Mouse (Mus musculus) kidney, postnatal 0 days (tissue): ENCODE measurements at regions not wholly inside any gene's neighbourhood (a gene's known extent, or its start where the extent isn't known, plus 50 kb on each side); places are given as distances from the start of the nearest gene placed in this dataset.
A peak's percentile ranks its signal among the peaks of the same experiment; 100 is the strongest.

ENCODE experiments used
- ATAC-seq: fragments of 200-750 bp; cut with Nextera tagmentation; replicated peaks from 2 replicates; pipeline ENCODE4 v1.8.0; 2017; ENCODE audit warnings: low read depth, moderate number of reproducible peaks, moderate TSS enrichment, moderate library complexity; ENCODE audit not compliant: low FRiP score
- DNase-seq: peaks from one replicate; pipeline ENCODE4 v3.0.0-alpha.2; 2016; ENCODE audit warnings: low spot score
- H3K27ac ChIP-seq: fragments of 300-500 bp; sonication (generic); 2 replicates; pipeline ENCODE4 v1.5.1; 2014; ENCODE audit warnings: mild to moderate bottlenecking
- H3K27me3 ChIP-seq: fragments of 300-500 bp; sonication (generic); 2 replicates; pipeline ENCODE4 v1.6.1; 2014; ENCODE audit warnings: low read length, mixed read lengths; ENCODE audit not compliant: insufficient read depth
- H3K36me3 ChIP-seq: fragments of 300-500 bp; sonication (generic); 2 replicates; pipeline ENCODE4 v1.6.1; 2014; ENCODE audit warnings: low read length, mixed read lengths; ENCODE audit not compliant: insufficient read depth
- H3K4me1 ChIP-seq: fragments of 300-500 bp; sonication (generic); replicated peaks from 2 replicates; pipeline ENCODE4 v1.6.1; 2014; ENCODE audit warnings: antibody characterized with exemption, low read length, mixed read lengths; ENCODE audit not compliant: insufficient read depth
- H3K4me2 ChIP-seq: fragments of 300-500 bp; sonication (generic); 2 replicates; pipeline ENCODE4 v1.6.1; 2014; ENCODE audit warnings: mild to moderate bottlenecking, low read length, moderate library complexity, mixed read lengths
- H3K4me3 ChIP-seq: fragments of 300-500 bp; sonication (generic); replicated peaks from 2 replicates; pipeline ENCODE4 v1.5.1; 2014; ENCODE audit warnings: low read depth, low read length
- H3K9ac ChIP-seq: fragments of 300-500 bp; sonication (generic); 2 replicates; pipeline ENCODE4 v1.6.1; 2014; ENCODE audit warnings: low read depth, low read length
- H3K9me3 ChIP-seq: fragments of 300-500 bp; sonication (generic); replicated peaks from 2 replicates; pipeline ENCODE4 v1.6.1; 2016; ENCODE audit warnings: low read length, inconsistent platforms, mixed read lengths
- CTCF ChIP-seq: IDR thresholded peaks from 2 replicates; pipeline ENCODE4 v1.5.1; 2016; ENCODE audit warnings: antibody characterized with exemption, low read depth, mild to moderate bottlenecking, moderate library complexity
- WGBS: fragments of 180-500 bp; shearing (Covaris S2); extraction: QIAGEN DNeasy Blood & Tissue Kit; methylation state at CpG from one replicate; pipeline ENCODE4 v1.1.7; 2014; 5-methylcytosine and 5-hydroxymethylcytosine counted together

GRCm38 (mm10) chr3:8731398-8731797 lies 878.5 kb downstream of the Zfp704 start:
- Histone ChIP-seq H3K4me3 (no peak overlapping the region), H3K36me3 (no peaks in the 10 kb centered on the region), H3K4me1 (no peaks in the 10 kb centered on the region; the same call in 1 of the 2 replicates), H3K27ac (no peak overlapping the region), H3K9me3 (no peaks in the 10 kb centered on the region), H3K4me2 (no peak overlapping the region), H3K9ac (no peak overlapping the region), H3K27me3 (no peaks in the 10 kb centered on the region)
- DNase-seq, result no peak
- peak; percentile 57; the same call in 1 of the 2 replicates for ATAC-seq
- WGBS, result 36% methylated on average over 6 of the region's 6 CpGs
- TF ChIP-seq CTCF, result no peak

- no peak overlapping the region for H3K4me2 ChIP-seq
- H3K27me3 ChIP-seq, result no peaks in the 10 kb centered on the region
- no peak for TF ChIP-seq CTCF
- H3K9me3 ChIP-seq, result no peaks in the 10 kb centered on the region
- DNase-seq (peak; percentile 46), ATAC-seq (no peak)
- H3K36me3 ChIP-seq, result no peaks in the 10 kb centered on the region
- no peak overlapping the region for H3K4me3 ChIP-seq
- WGBS, result 43% methylated on average over 4 of the region's 4 CpGs
- H3K27ac ChIP-seq, result no peak overlapping the region
- peaks cover 5% of the 10 kb centered on the region for H3K4me1 ChIP-seq
- no peak overlapping the region for H3K9ac ChIP-seq
These were observed 888.0 kb downstream of the Zfp704 start for GRCm38 (mm10) chr3:8721628-8722594.

- peaks cover 11% of the 10 kb centered on the region for H3K4me1 ChIP-seq
- no peak overlapping the region for H3K9ac ChIP-seq
- no peak for TF ChIP-seq CTCF
- H3K4me3 ChIP-seq, result no peak overlapping the region
- H3K27me3 ChIP-seq, result no peaks in the 10 kb centered on the region
- DNase-seq, result no peak
- no peaks in the 10 kb centered on the region for H3K9me3 ChIP-seq
- no peaks in the 10 kb centered on the region for H3K36me3 ChIP-seq
- H3K27ac ChIP-seq, result no peak overlapping the region
- no peak for ATAC-seq
- WGBS, result 65% methylated on average over 7 of the region's 7 CpGs
- H3K4me2 ChIP-seq, result no peak overlapping the region
These were observed 889.2 kb downstream of the Zfp704 start for GRCm38 (mm10) chr3:8720586-8721100.

GRCm38 (mm10) chr3:8718206-8718605 lies 891.7 kb downstream of the Zfp704 start:
- peak overlapping the region; percentile 27; the same call in 1 of the 2 replicates for H3K27ac ChIP-seq
- WGBS, result 12% methylated on average over 9 of the region's 9 CpGs
- DNase-seq, result peak; percentile 40
- H3K9me3 ChIP-seq, result no peaks in the 10 kb centered on the region
- no peaks in the 10 kb centered on the region for H3K36me3 ChIP-seq
- peak overlapping the region; percentile 56; the same call in 1 of the 2 replicates for H3K4me2 ChIP-seq
- H3K4me1 ChIP-seq, result peaks cover 11% of the 10 kb centered on the region
- H3K4me3 ChIP-seq, result no peak overlapping the region
- no peaks in the 10 kb centered on the region for H3K27me3 ChIP-seq
- no peak overlapping the region for H3K9ac ChIP-seq
- peak; percentile 19; the same call in 1 of the 2 replicates for TF ChIP-seq CTCF
- no peak; the same call in 1 of the 2 replicates for ATAC-seq

GRCm38 (mm10) chr3:8717334-8717812 lies 892.5 kb downstream of the Zfp704 start:
- TF ChIP-seq CTCF, result no peak
- DNase-seq, result peak; percentile 95
- 2% methylated on average over 18 of the region's 18 CpGs for WGBS
- peak overlapping the region; percentile 51; the same call in 1 of the 2 replicates for H3K27ac ChIP-seq
- no peak overlapping the region for H3K9ac ChIP-seq
- peak overlapping the region; percentile 56 for H3K4me2 ChIP-seq
- ATAC-seq, result peak; percentile 94
- peaks cover 11% of the 10 kb centered on the region for H3K4me1 ChIP-seq
- H3K27me3 ChIP-seq, result no peaks in the 10 kb centered on the region
- H3K9me3 ChIP-seq, result no peaks in the 10 kb centered on the region
- no peaks in the 10 kb centered on the region for H3K36me3 ChIP-seq
- H3K4me3 ChIP-seq, result peak overlapping the region; percentile 18; the same call in 1 of the 2 replicates
